Mouse (Mus musculus) testis, adult 2 months (tissue): ENCODE results near the gene Plekhs1.

Experiments used
- CTCF ChIP-seq: fragments of 200-500 bp; IDR thresholded peaks from 2 replicates; pipeline ENCODE4 v1.5.1; 2012; ENCODE audit warnings: low read depth, mild to moderate bottlenecking, inconsistent platforms, low read length, moderate library complexity; ENCODE audit not compliant: control insufficient read depth, insufficient read depth, insufficient replicate concordance
- POLR2A ChIP-seq: fragments of 200-500 bp; IDR thresholded peaks from 2 replicates; pipeline ENCODE4 v1.6.1; 2012; ENCODE audit warnings: low read depth, mild to moderate bottlenecking, inconsistent platforms, low read length, moderate library complexity; ENCODE audit not compliant: control insufficient read depth

GRCm38 (mm10) chr19:56432706-56433105 is 28.7 kb upstream of the Plekhs1 start:
- TF ChIP-seq CTCF (no peak), POLR2A (no peak)
